Mouse (Mus musculus) stomach, embryonic 16.5 days (tissue): ENCODE results near the gene Igf1. TPM values are rescaled to one million over a fixed set of nuclear protein-coding genes. Genes with fewer than 3 reads are reported as not detected.

Experiments
- ATAC-seq: fragments of 200-750 bp; cut with Nextera tagmentation; 2 replicates; pipeline ENCODE4 v1.8.0; 2017; ENCODE audit warnings: moderate number of reproducible peaks, moderate TSS enrichment; ENCODE audit not compliant: insufficient read depth, low FRiP score
- H3K27ac ChIP-seq: fragments of 300-500 bp; sonication (generic); 2 replicates; pipeline ENCODE4 v1.5.1; 2014; ENCODE audit warnings: low read length
- H3K27me3 ChIP-seq: fragments of 300-500 bp; sonication (generic); 2 replicates; pipeline ENCODE4 v1.6.1; 2014; ENCODE audit warnings: low read length, control low read depth, mixed read lengths; ENCODE audit not compliant: control insufficient read depth, insufficient read depth
- H3K36me3 ChIP-seq: fragments of 300-500 bp; sonication (generic); 2 replicates; pipeline ENCODE4 v1.6.1; 2014; ENCODE audit warnings: low read length; ENCODE audit not compliant: control insufficient read depth, insufficient read depth
- H3K4me1 ChIP-seq: fragments of 300-500 bp; sonication (generic); 2 replicates; pipeline ENCODE4 v1.6.1; 2014; ENCODE audit warnings: low read length, control low read depth, mixed read lengths; ENCODE audit not compliant: control insufficient read depth, insufficient read depth
- H3K4me2 ChIP-seq: fragments of 300-500 bp; sonication (generic); 2 replicates; pipeline ENCODE4 v1.6.1; 2014; ENCODE audit warnings: low read depth, low read length, mixed read lengths
- H3K4me3 ChIP-seq: fragments of 300-500 bp; sonication (generic); replicated peaks from 2 replicates; pipeline ENCODE4 v1.5.1; 2014; ENCODE audit warnings: mild to moderate bottlenecking, low read length
- H3K9ac ChIP-seq: fragments of 300-500 bp; sonication (generic); 2 replicates; pipeline ENCODE4 v1.6.1; 2014; ENCODE audit warnings: low read length
- H3K9me3 ChIP-seq: fragments of 300-500 bp; sonication (generic); replicated peaks from 2 replicates; pipeline ENCODE4 v1.6.1; 2016; ENCODE audit warnings: low read length, control low read depth; ENCODE audit not compliant: control insufficient read depth
- WGBS: fragments of 180-500 bp; shearing (Covaris S2); extraction: QIAGEN DNeasy Blood & Tissue Kit; methylation state at CpG from one replicate; pipeline ENCODE4 v1.1.7; 2014; 5-methylcytosine and 5-hydroxymethylcytosine counted together
- polyA plus RNA-seq: library from polyadenylated mRNA; unstranded; fragments of >200 nt; fragmentation: Nextera tagmentation; extraction: Ambion mirVana; gene quantifications from 2 replicates; pipeline ENCODE4 v1.2.1, GENCODE M21; 2015

Igf1 gene
- 145 and 146 TPM in 2 replicates for polyA plus RNA-seq

- WGBS, result 20% methylated on average over 5 of the region's 5 CpGs
- peak within 1 kb of the TSS; percentile 58 for H3K4me3 ChIP-seq
Measured at GRCm38 (mm10) chr10:87858013-87858806, at the start of gene Igf1. Gene Igf1 (plus strand): TSS chr10:87858265.

GRCm38 (mm10) chr10:87812157-87813072 lies 45.6 kb upstream of the Igf1 start:
- no peaks in the 10 kb centered on the region for H3K36me3 ChIP-seq
- peak overlapping the region; percentile 15; the same call in 1 of the 2 replicates for H3K4me2 ChIP-seq
- no peak overlapping the region for H3K4me3 ChIP-seq
- no peaks in the 10 kb centered on the region for H3K27me3 ChIP-seq
- no peak overlapping the region for H3K9ac ChIP-seq
- no peak overlapping the region for H3K27ac ChIP-seq
- ATAC-seq, result no peak; the same call in 1 of the 2 replicates
- H3K9me3 ChIP-seq, result no peaks in the 10 kb centered on the region
- 0 out of 2 replicates have a peak, but pooled peaks cover 5% of the 10 kb centered on the region for H3K4me1 ChIP-seq
- 28% methylated on average over 8 of the region's 8 CpGs for WGBS

More at GRCm38 (mm10) chr10:87858013-87858806, at the start of gene Igf1:
- 0 out of 2 replicates have a peak, but pooled peaks cover 6% of the 10 kb centered on the region for H3K9me3 ChIP-seq
- peak within 1 kb of the TSS; percentile 71; the same call in 1 of the 2 replicates for H3K9ac ChIP-seq
- peak within 1 kb of the TSS; percentile 96 for H3K27ac ChIP-seq
- peak; percentile 20; the same call in 1 of the 2 replicates for ATAC-seq
- no peaks in the 10 kb centered on the region; the same call in 1 of the 2 replicates for H3K36me3 ChIP-seq
- peak within 1 kb of the TSS; percentile 52 for H3K4me2 ChIP-seq
- H3K27me3 ChIP-seq, result no peaks in the 10 kb centered on the region
- peaks cover 23% of the 10 kb centered on the region for H3K4me1 ChIP-seq

- Histone ChIP-seq H3K27ac (no peak overlapping the region), H3K36me3 (no peaks in the 10 kb centered on the region), H3K4me1 (0 out of 2 replicates have a peak, but pooled peaks cover 5% of the 10 kb centered on the region), H3K9ac (no peak overlapping the region), H3K9me3 (no peaks in the 10 kb centered on the region), H3K4me2 (peak overlapping the region; percentile 15; the same call in 1 of the 2 replicates), H3K27me3 (no peaks in the 10 kb centered on the region), H3K4me3 (no peak overlapping the region)
- no peak for ATAC-seq
- WGBS, result 18% methylated on average over 3 of the region's 3 CpGs
Measured at GRCm38 (mm10) chr10:87813073-87813590, 44.9 kb upstream of the Igf1 start.

- Histone ChIP-seq H3K4me2 (no peak overlapping the region), H3K9ac (no peak overlapping the region), H3K27ac (no peak overlapping the region), H3K4me3 (no peak overlapping the region), H3K9me3 (no peaks in the 10 kb centered on the region), H3K27me3 (no peaks in the 10 kb centered on the region), H3K36me3 (no peaks in the 10 kb centered on the region), H3K4me1 (0 out of 2 replicates have a peak, but pooled peaks cover 5% of the 10 kb centered on the region)
- no peak for ATAC-seq
- WGBS, result 67% methylated on average over 4 of the region's 4 CpGs
Measured at GRCm38 (mm10) chr10:87816861-87817260, 41.2 kb upstream of the Igf1 start.

- 66% methylated on average over 7 of the region's 7 CpGs for WGBS
- ATAC-seq, result no peak
- no peak overlapping the region for H3K9ac ChIP-seq
- H3K4me3 ChIP-seq, result no peak overlapping the region
- no peak overlapping the region for H3K27ac ChIP-seq
- no peaks in the 10 kb centered on the region for H3K36me3 ChIP-seq
- H3K4me2 ChIP-seq, result no peak overlapping the region
- H3K27me3 ChIP-seq, result no peaks in the 10 kb centered on the region
- no peaks in the 10 kb centered on the region for H3K9me3 ChIP-seq
- 0 out of 2 replicates have a peak, but pooled peaks cover 2% of the 10 kb centered on the region for H3K4me1 ChIP-seq
Measured at GRCm38 (mm10) chr10:87817786-87818185, 40.3 kb upstream of the Igf1 start.

GRCm38 (mm10) chr10:87821906-87822305 lies 36.2 kb upstream of the Igf1 start:
- H3K36me3 ChIP-seq, result no peaks in the 10 kb centered on the region
- no peaks in the 10 kb centered on the region for H3K27me3 ChIP-seq
- no peak overlapping the region for H3K4me2 ChIP-seq
- no peak for ATAC-seq
- H3K9ac ChIP-seq, result no peak overlapping the region
- 55% methylated on average over 10 of the region's 10 CpGs for WGBS
- H3K27ac ChIP-seq, result no peak overlapping the region
- H3K4me1 ChIP-seq, result no peaks in the 10 kb centered on the region
- H3K4me3 ChIP-seq, result no peak overlapping the region
- H3K9me3 ChIP-seq, result no peaks in the 10 kb centered on the region

- H3K27ac ChIP-seq, result no peak overlapping the region
- H3K9me3 ChIP-seq, result no peaks in the 10 kb centered on the region
- no peaks in the 10 kb centered on the region for H3K4me1 ChIP-seq
- WGBS, result 95% methylated on average over 2 of the region's 2 CpGs
- no peak overlapping the region for H3K4me2 ChIP-seq
- no peak overlapping the region for H3K4me3 ChIP-seq
- H3K27me3 ChIP-seq, result no peaks in the 10 kb centered on the region
- ATAC-seq, result no peak
- no peaks in the 10 kb centered on the region for H3K36me3 ChIP-seq
- H3K9ac ChIP-seq, result no peak overlapping the region
Measured at GRCm38 (mm10) chr10:87830012-87830411, 28.1 kb upstream of the Igf1 start.

- Histone ChIP-seq H3K9me3 (no peaks in the 10 kb centered on the region), H3K27me3 (no peaks in the 10 kb centered on the region), H3K27ac (no peak overlapping the region), H3K9ac (no peak overlapping the region), H3K36me3 (no peaks in the 10 kb centered on the region), H3K4me1 (no peaks in the 10 kb centered on the region), H3K4me2 (no peak overlapping the region), H3K4me3 (no peak overlapping the region)
- 81% methylated on average over 2 of the region's 2 CpGs for WGBS
- no peak for ATAC-seq
Measured at GRCm38 (mm10) chr10:87830639-87831038, 27.4 kb upstream of the Igf1 start.
